Mouse (Mus musculus): ENCODE results near the gene Poldip2.

DNA sequence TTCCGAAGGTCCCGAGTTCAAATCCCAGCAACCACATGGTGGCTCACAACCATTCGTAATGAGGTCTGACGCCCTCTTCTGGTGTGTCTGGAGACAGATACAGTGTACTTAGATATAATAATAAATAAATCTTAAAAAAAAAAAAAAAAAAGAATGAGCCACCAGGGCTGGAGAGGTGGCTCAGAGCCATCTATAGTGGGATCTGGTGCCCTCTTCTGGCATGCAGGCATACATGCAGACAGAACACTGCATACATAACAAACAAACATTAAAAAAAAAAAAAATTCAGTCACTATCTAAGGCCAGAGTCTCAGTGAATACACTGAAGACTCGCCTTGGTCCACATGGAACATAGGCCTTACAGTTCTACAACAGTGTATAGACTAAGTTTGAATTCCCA is 2.8 kb upstream of the Poldip2 start:
- TF ChIP-seq CTCF (IDR thresholded peaks at IDR 0.05; ENCODE audit: control insufficient read depth, insufficient read depth, insufficient replicate concordance, low read depth, low read length) = no peak
- TF ChIP-seq POLR2A (IDR thresholded peaks at IDR 0.05; ENCODE audit: control insufficient read depth, low read depth, low read length) = no peak
